Mouse (Mus musculus) hindbrain, embryonic 15.5 days (tissue): ENCODE data around the gene Hist1h4h. TPM values are rescaled to one million over a fixed set of nuclear protein-coding genes. Genes with fewer than 3 reads are reported as not detected.

Experiments used
- ATAC-seq: fragments of 200-750 bp; cut with Nextera tagmentation; 2 replicates; pipeline ENCODE4 v1.8.0; 2017; ENCODE audit warnings: low read depth, moderate number of reproducible peaks, moderate TSS enrichment; ENCODE audit not compliant: low FRiP score
- H3K27ac ChIP-seq: fragments of 300-500 bp; sonication (generic); replicated peaks from 2 replicates; pipeline ENCODE4 v1.5.1; 2015; ENCODE audit warnings: mild to moderate bottlenecking, inconsistent platforms
- H3K27me3 ChIP-seq: fragments of 300-500 bp; sonication (generic); 2 replicates; pipeline ENCODE4 v1.6.1; 2015; ENCODE audit warnings: control low read depth, inconsistent platforms
- H3K36me3 ChIP-seq: fragments of 300-500 bp; sonication (generic); 2 replicates; pipeline ENCODE4 v1.6.1; 2015; ENCODE audit warnings: control low read depth, inconsistent platforms
- H3K4me1 ChIP-seq: fragments of 300-500 bp; sonication (generic); replicated peaks from 2 replicates; pipeline ENCODE4 v1.6.1; 2015; ENCODE audit warnings: control low read depth, inconsistent platforms
- H3K4me2 ChIP-seq: fragments of 300-500 bp; sonication (generic); 2 replicates; pipeline ENCODE4 v1.6.1; 2015; ENCODE audit warnings: moderate library complexity, mild to moderate bottlenecking, inconsistent platforms
- H3K4me3 ChIP-seq: fragments of 300-500 bp; sonication (generic); 2 replicates; pipeline ENCODE4 v1.5.1; 2015; ENCODE audit warnings: mild to moderate bottlenecking, inconsistent platforms
- H3K9ac ChIP-seq: fragments of 300-500 bp; sonication (generic); 2 replicates; pipeline ENCODE4 v1.6.1; 2015; ENCODE audit warnings: inconsistent platforms
- H3K9me3 ChIP-seq: fragments of 300-500 bp; sonication (generic); 2 replicates; pipeline ENCODE4 v1.6.1; 2016; ENCODE audit warnings: control low read depth, inconsistent platforms
- WGBS: fragments of 180-500 bp; shearing (Covaris S2); methylation state at CpG from one replicate; pipeline ENCODE4 v1.1.7; 2015; 5-methylcytosine and 5-hydroxymethylcytosine counted together
- polyA plus RNA-seq: library from polyadenylated mRNA; unstranded; fragments of >200 nt; fragmentation: Nextera tagmentation; extraction: Ambion mirVana; gene quantifications from 2 replicates; pipeline ENCODE4 v1.2.1, GENCODE M21; 2015

Hist1h4h gene
- polyA plus RNA-seq, 1 experiment from 2014 or later, result 1.7 TPM

GRCm38 (mm10) chr13:23515826-23516620 lies 14.8 kb upstream of the Hist1h4h start:
- Histone ChIP-seq H3K27ac (no peak overlapping the region), H3K4me2 (peak overlapping the region; percentile 91), H3K27me3 (no peaks in the 10 kb centered on the region), H3K4me1 (peaks cover 17% of the 10 kb centered on the region), H3K36me3 (no peaks in the 10 kb centered on the region), H3K9ac (peak overlapping the region; percentile 42), H3K9me3 (no peaks in the 10 kb centered on the region), H3K4me3 (peak overlapping the region; percentile 56)
- no peak for ATAC-seq
- 55% methylated on average over 15 of the region's 15 CpGs for WGBS

DNA sequence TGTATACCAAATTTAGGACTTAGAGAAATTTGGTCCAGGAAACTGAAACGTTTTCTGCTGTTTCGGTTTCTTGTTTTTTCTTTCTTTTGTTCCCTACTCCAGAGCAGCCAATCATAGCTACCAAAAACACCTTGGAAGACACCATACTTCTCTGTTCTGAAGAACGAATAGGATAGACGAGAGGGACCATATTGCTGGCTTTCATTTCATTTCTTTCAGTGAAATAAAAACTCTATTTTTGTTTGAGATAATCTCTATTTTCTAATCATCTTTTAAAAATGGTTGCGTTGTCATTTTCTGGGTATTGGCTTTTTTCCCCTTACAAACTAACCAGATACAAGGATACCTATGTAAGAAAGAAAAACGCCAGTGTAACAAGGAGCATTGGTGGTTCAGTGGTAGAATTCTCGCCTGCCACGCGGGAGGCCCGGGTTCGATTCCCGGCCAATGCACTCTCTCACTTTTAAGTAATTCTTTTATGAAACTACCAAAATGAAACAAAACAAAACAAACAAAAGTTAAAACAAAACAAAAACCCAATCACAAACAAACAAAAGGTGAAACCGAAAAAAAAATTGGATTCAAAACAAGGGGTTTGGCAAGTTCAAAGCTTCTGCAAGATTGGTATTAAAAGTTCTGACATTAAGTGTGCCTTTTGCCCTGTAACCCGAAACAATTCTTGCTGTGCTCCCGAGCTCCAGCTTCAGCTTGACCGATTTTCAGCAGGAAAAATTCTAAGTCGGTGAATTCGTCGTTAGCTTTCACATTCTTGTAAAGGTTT lies 13.8 kb upstream of the Hist1h4h start:
- Histone ChIP-seq H3K4me2 (peak overlapping the region; percentile 91), H3K9ac (peak overlapping the region; percentile 29; the same call in 1 of the 2 replicates), H3K27me3 (no peaks in the 10 kb centered on the region), H3K36me3 (no peaks in the 10 kb centered on the region), H3K9me3 (no peaks in the 10 kb centered on the region), H3K4me3 (peak overlapping the region; percentile 56), H3K4me1 (peaks cover 17% of the 10 kb centered on the region), H3K27ac (peak overlapping the region; percentile 58; the same call in 1 of the 2 replicates)
- WGBS, result under 1% methylated on average over 19 of the region's 19 CpGs
- peak; percentile 57; the same call in 1 of the 2 replicates for ATAC-seq

DNA sequence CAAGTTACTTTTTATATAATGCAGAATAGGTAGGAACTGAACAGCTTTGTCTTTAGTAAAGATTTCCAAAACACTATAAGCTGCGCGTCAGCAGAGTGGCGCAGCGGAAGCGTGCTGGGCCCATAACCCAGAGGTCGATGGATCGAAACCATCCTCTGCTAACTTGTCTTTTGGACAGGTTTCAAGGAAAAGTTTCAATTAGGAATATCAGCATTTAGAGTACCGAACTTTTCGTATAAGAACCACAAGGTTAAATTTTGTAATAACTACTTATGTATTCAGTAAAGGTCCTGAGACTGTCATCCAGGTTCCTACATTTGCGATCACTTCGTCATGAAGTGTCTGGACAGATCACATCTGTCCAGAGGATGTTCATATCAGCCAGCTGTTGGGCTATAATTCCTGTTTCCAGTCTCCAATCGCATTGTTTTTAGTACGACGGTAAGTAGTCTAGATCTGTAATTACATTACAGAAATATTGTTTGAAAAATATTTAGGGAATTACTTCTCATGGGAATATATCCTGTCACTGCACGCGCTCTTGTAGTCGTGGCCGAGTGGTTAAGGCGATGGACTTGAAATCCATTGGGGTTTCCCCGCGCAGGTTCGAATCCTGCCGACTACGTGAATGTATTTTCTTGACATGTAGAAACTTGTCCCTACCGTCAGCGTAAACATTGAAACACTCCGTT lies 13.1 kb upstream of the Hist1h4h start:
- ATAC-seq, result peak; percentile 85
- H3K27ac ChIP-seq, result peak overlapping the region; percentile 62
- under 1% methylated on average over 27 of the region's 27 CpGs for WGBS
- H3K36me3 ChIP-seq, result no peaks in the 10 kb centered on the region
- H3K9me3 ChIP-seq, result no peaks in the 10 kb centered on the region
- no peaks in the 10 kb centered on the region for H3K27me3 ChIP-seq
- H3K9ac ChIP-seq, result peak overlapping the region; percentile 29; the same call in 1 of the 2 replicates
- H3K4me1 ChIP-seq, result peaks cover 17% of the 10 kb centered on the region
- H3K4me2 ChIP-seq, result peak overlapping the region; percentile 91
- peak overlapping the region; percentile 56 for H3K4me3 ChIP-seq

DNA sequence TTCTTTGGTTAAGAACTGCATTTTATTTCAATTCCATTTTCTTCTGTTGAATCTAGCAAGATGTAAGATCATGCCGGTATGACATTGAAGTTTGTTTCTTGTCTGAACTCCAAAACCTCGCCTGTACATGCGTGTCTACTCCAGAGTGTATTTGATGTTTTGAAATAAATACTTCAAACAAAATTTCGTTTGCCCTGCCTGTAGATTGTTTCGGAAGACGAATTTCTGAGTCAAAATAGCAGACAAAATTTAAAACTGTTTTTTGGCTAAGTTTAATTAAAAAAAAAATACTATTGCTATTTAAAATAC lies 12.6 kb upstream of the Hist1h4h start:
- Histone ChIP-seq H3K9ac (0 out of 2 replicates have a peak overlapping the region, but pooled peaks have one; percentile 19), H3K4me3 (peak overlapping the region; percentile 56), H3K4me2 (peak overlapping the region; percentile 91), H3K4me1 (peaks cover 17% of the 10 kb centered on the region), H3K36me3 (no peaks in the 10 kb centered on the region), H3K9me3 (no peaks in the 10 kb centered on the region), H3K27ac (no peak overlapping the region), H3K27me3 (no peaks in the 10 kb centered on the region)
- 1% methylated on average over 6 of the region's 6 CpGs for WGBS
- no peak for ATAC-seq

DNA sequence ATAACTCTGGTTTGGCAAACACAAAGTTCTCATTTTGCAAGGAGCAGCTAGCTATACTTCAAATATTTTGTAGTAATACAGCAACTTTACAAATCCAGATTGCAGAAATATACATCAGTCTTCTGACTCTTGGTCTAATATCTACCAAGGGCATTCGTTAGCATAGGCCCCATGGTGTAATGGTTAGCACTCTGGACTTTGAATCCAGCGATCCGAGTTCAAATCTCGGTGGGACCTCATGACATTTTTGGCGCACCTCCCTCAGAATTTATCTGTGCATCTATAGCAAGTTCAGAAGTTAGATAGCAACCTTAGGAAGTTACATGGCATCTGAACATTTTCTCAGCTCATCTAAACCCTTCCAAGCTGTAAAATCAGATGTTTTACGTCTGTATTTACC lies 12.0 kb upstream of the Hist1h4h start:
- no peaks in the 10 kb centered on the region for H3K36me3 ChIP-seq
- 0 out of 2 replicates have a peak, but pooled peaks have one; percentile 45 for ATAC-seq
- peak overlapping the region; percentile 91 for H3K4me2 ChIP-seq
- no peak overlapping the region for H3K9ac ChIP-seq
- under 1% methylated on average over 6 of the region's 6 CpGs for WGBS
- peak overlapping the region; percentile 37 for H3K4me3 ChIP-seq
- H3K4me1 ChIP-seq, result peaks cover 17% of the 10 kb centered on the region
- H3K27me3 ChIP-seq, result no peaks in the 10 kb centered on the region
- H3K9me3 ChIP-seq, result no peaks in the 10 kb centered on the region
- 0 out of 2 replicates have a peak overlapping the region, but pooled peaks have one; percentile 10 for H3K27ac ChIP-seq

DNA sequence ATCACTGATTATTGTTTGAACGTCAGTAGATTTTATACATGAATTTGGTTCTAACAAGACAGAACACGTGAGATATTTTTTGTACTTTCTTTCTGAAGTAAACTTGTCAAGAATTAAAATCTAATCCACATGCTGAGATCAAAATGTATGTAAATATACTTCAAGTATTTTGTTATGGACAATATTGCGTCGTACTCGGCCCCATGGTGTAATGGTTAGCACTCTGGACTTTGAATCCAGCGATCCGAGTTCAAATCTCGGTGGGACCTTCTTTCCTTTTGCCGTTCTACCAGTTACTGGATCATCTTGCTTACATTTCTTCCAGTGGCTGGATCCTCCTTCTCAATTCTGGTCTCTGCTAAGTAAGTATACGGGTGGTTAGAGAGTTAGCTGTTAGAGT lies 11.4 kb upstream of the Hist1h4h start:
- peaks cover 17% of the 10 kb centered on the region for H3K4me1 ChIP-seq
- H3K27me3 ChIP-seq, result no peaks in the 10 kb centered on the region
- under 1% methylated on average over 10 of the region's 10 CpGs for WGBS
- H3K9me3 ChIP-seq, result no peaks in the 10 kb centered on the region
- H3K4me3 ChIP-seq, result peak overlapping the region; percentile 37
- no peaks in the 10 kb centered on the region for H3K36me3 ChIP-seq
- H3K9ac ChIP-seq, result no peak overlapping the region
- 0 out of 2 replicates have a peak overlapping the region, but pooled peaks have one; percentile 10 for H3K27ac ChIP-seq
- H3K4me2 ChIP-seq, result peak overlapping the region; percentile 91
- ATAC-seq, result no peak

DNA sequence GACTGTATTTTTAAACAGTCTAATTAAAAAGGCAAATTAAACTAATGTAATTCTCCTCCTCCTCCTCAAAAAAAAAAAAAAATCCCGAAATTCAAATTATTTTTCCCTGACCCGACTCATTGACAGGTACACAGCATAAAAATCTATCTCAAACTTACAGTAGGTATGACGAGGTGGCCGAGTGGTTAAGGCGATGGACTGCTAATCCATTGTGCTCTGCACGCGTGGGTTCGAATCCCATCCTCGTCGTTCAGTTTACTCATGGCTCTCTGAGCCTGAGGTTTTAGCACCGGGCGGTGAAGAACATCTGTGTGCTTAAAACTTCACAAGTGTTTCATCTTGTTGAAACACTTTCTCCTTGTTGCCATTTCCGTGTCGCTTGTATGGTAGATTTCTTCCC lies 9.1 kb upstream of the Hist1h4h start:
- Histone ChIP-seq H3K36me3 (no peaks in the 10 kb centered on the region), H3K27ac (no peak overlapping the region), H3K9me3 (no peaks in the 10 kb centered on the region), H3K27me3 (no peaks in the 10 kb centered on the region), H3K9ac (no peak overlapping the region), H3K4me3 (0 out of 2 replicates have a peak overlapping the region, but pooled peaks have one; percentile 8), H3K4me1 (peaks cover 16% of the 10 kb centered on the region), H3K4me2 (peak overlapping the region; percentile 43)
- ATAC-seq, result no peak
- 1% methylated on average over 14 of the region's 14 CpGs for WGBS

DNA sequence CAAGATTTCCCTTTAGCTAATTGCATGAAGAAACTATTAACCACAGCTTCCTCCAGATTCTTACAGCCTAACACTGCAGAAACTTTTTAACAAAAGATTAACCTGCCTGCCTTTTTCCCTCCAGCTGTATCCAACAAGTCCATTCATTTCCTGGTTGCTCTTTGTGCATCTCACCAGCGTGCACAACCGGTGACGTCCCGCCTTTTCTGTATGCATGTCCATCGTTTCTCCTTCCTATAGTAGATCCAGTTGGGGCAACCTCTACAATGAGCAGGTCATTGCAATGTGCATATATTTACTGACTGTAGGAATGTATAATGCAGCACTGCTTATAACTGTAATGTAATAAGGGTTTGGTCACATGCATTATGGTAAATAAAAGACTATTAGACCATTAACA lies 6.9 kb upstream of the Hist1h4h start:
- WGBS, result 47% methylated on average over 5 of the region's 5 CpGs
- no peaks in the 10 kb centered on the region for H3K27me3 ChIP-seq
- peaks cover 20% of the 10 kb centered on the region for H3K4me1 ChIP-seq
- no peak overlapping the region for H3K27ac ChIP-seq
- no peaks in the 10 kb centered on the region for H3K36me3 ChIP-seq
- no peak overlapping the region for H3K9ac ChIP-seq
- no peaks in the 10 kb centered on the region for H3K9me3 ChIP-seq
- no peak overlapping the region for H3K4me3 ChIP-seq
- no peak for ATAC-seq
- H3K4me2 ChIP-seq, result no peak overlapping the region

GRCm38 (mm10) chr13:23524654-23525053 lies 6.2 kb upstream of the Hist1h4h start:
- Histone ChIP-seq H3K4me3 (no peak overlapping the region), H3K27ac (no peak overlapping the region), H3K9me3 (no peaks in the 10 kb centered on the region), H3K4me2 (peak overlapping the region; percentile 23), H3K36me3 (no peaks in the 10 kb centered on the region), H3K4me1 (peaks cover 21% of the 10 kb centered on the region), H3K9ac (no peak overlapping the region), H3K27me3 (no peaks in the 10 kb centered on the region)
- ATAC-seq, result no peak
- 9% methylated on average over 5 of the region's 5 CpGs for WGBS

- H3K9me3 ChIP-seq, result no peaks in the 10 kb centered on the region
- H3K27ac ChIP-seq, result no peak overlapping the region
- no peaks in the 10 kb centered on the region for H3K36me3 ChIP-seq
- H3K4me2 ChIP-seq, result peak overlapping the region; percentile 57
- peaks cover 24% of the 10 kb centered on the region for H3K4me1 ChIP-seq
- H3K9ac ChIP-seq, result no peak overlapping the region
- H3K4me3 ChIP-seq, result peak overlapping the region; percentile 52
- no peaks in the 10 kb centered on the region for H3K27me3 ChIP-seq
- 2% methylated on average over 10 of the region's 10 CpGs for WGBS
- no peak for ATAC-seq
These were observed 4.9 kb upstream of the Hist1h4h start for GRCm38 (mm10) chr13:23525901-23526300.

GRCm38 (mm10) chr13:23526312-23526711 lies 4.5 kb upstream of the Hist1h4h start:
- H3K9ac ChIP-seq, result peak overlapping the region; percentile 42
- no peaks in the 10 kb centered on the region for H3K27me3 ChIP-seq
- H3K36me3 ChIP-seq, result no peaks in the 10 kb centered on the region
- peak overlapping the region; percentile 52 for H3K4me3 ChIP-seq
- ATAC-seq, result peak; percentile 62
- no peaks in the 10 kb centered on the region for H3K9me3 ChIP-seq
- under 1% methylated on average over 17 of the region's 17 CpGs for WGBS
- H3K4me2 ChIP-seq, result peak overlapping the region; percentile 57
- peak overlapping the region; percentile 79 for H3K27ac ChIP-seq
- peaks cover 24% of the 10 kb centered on the region for H3K4me1 ChIP-seq
